Mouse (Mus musculus): Measurements from ENCODE around the gene Ash1l.

Gene Ash1l

GRCm38 (mm10) chr3:88950576-88951326, at the start of gene Ash1l, which contains the start of gene Dap3:
Gene Ash1l, plus strand, starts transcription at chr3:88950622.
Gene Dap3, minus strand, starts transcription at chr3:88951181.
- DNase-seq (ENCODE audit: low spot score) = peak; percentile 69

- no peak for DNase-seq (ENCODE audit: low spot score)
Measured at GRCm38 (mm10) chr3:88904803-88905202, 45.6 kb upstream of the Ash1l start.

DNA sequence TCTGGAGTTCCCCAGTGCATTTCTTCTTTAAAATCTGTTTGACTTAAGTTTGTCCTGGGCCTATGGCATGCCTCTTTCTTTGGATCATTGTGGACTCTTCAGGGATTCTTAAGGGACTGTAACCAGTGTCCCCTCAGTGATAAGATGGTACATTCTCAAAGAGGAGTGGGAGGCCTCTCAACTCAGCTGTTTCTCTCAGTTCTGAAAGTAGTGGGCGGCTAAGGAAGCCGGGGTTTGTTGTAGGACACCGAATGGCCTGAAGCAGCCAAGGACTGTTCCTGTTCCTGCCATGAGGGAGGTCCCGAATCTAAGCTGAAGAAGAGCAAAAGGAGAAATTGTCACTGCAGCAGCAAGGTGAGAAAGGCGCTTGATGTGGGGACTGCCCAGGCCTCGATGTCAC, 45.2 kb upstream of the Ash1l start:
- no peak for DNase-seq (ENCODE audit: low spot score)

- no peak for DNase-seq (ENCODE audit: low spot score)
Measured at GRCm38 (mm10) chr3:88905741-88906140, 44.7 kb upstream of the Ash1l start.

DNA sequence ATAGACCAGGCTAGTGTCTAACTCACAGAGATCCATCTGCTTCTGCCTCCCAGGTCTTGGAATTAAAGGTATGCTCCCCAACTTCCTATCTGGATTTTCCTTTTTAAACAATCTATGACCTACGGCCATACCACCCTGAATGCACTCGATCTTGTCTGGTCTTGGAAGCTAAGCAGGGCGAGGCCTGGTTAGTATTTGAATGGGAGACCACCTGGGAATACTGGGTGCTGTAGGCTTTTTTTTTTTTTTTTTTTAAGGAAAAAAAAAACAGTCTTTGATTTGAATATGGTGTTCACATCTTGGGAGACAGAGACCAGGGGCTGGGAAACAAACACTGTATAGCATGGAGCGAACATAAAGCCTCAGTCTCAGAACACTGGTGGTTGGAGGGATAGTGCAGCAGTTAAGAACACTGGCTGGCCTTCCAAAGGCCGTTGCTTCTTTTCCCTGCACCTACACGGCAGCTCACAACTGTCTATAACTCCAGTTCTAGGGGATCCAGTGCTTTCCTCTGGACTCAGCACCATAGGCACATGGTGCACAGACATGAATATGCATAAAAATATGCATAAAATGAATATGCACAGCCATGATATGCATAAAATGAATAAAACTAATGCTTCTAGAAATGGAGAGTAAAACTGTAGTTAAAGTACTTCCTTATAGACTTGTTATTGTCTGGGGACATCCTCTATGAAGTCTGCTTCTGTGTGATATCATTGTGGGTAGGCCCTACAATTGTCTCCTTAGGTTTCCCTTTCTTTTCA, 43.8 kb upstream of the Ash1l start:
- DNase-seq (ENCODE audit: low spot score) = no peak

DNA sequence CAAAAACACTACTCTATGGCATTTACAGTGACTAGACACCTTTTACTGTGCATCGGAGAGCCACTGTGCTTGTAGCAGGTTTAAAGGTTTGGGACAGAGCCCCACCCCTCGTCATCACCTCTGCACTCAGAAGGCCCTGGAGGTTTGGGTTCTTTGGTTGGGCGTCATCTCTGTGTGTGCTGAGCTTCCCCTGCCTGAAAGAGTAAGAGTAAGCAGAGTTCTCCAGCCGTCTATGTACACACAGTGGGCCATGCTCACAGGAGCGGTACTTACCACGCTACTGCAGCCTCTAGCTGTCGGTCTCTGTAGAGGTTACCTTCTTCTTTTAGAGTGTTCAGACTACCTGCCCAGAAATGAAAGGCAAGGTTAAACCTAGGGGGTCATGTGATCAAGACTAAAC, 37.8 kb upstream of the Ash1l start:
- DNase-seq (ENCODE audit: low spot score) = no peak

DNA sequence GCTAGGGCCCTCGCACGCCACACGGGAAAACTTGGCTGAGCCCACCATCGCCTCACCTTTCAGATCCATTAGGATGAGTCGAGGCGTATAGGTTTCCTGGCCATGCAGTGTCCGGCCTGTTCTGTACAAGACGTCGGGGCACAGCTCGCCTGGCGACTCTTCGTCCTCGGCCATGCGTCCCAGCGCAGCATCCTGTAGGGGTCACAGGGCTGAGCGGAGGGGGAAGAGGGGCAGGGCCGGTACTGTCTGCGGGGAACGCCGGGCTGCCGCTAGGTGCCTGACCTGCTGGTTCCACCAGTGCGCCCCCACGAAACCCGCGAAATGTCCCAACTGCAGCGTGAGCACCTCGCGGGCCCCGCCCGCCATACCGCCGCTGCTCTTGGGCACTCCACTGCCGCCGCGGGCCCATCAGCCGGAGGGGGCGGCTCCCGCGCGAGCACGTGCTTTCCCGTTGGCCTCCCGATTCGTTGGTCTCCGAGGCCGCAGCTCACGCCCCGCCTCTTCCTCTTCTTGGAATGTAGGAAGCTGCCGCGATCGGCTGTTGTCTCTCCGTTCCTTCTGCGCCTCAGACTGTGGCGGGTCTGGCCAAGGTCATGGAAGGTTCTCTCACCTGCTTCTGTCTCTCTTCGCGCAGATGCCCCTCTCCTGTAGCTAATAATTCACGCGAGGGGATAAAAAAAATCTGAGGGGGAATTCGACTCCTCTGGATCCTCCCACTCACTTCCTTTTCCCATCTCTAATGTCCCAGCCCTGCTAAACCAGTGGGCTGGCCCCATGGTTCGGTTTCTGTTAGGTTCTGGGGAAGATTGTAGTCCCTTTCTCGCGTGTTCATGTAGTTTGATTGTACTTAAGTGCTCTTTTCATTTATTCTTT, 36.7 kb upstream of the Ash1l start, which contains the start of gene Msto1:
Msto1 (minus strand) TSS at position 489 of the 873 bp plus-strand sequence.
- DNase-seq (ENCODE audit: low spot score) = peak; percentile 84

DNA sequence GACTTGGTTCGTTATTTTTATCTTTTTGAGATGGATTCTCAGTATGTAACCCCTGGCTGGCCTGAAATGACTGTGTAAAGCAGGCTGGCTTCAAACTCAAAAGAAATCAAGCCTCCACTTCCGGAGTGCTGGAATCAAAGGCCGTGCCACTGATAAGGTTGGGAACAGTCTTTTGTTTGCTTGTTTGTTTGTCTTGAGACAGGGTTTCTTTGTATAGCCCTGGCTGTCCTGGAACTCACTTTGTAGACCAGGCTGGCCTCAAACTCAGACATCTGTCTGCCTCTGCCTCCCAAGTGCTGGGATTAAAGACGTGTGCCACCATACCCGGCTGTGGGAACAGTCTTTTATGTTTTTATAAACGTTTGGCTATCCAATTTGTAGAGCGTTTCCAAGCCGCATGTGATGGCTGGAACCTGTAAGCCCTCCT, 36.0 kb upstream of the Ash1l start:
- DNase-seq (ENCODE audit: low spot score) = no peak

GRCm38 (mm10) chr3:88918981-88919380, 31.4 kb upstream of the Ash1l start:
- no peak for DNase-seq (ENCODE audit: low spot score)

GRCm38 (mm10) chr3:88921411-88921810, 29.0 kb upstream of the Ash1l start:
- no peak for DNase-seq (ENCODE audit: low spot score)

GRCm38 (mm10) chr3:88923989-88924591, 26.3 kb upstream of the Ash1l start:
- DNase-seq (ENCODE audit: low spot score) = no peak

DNA sequence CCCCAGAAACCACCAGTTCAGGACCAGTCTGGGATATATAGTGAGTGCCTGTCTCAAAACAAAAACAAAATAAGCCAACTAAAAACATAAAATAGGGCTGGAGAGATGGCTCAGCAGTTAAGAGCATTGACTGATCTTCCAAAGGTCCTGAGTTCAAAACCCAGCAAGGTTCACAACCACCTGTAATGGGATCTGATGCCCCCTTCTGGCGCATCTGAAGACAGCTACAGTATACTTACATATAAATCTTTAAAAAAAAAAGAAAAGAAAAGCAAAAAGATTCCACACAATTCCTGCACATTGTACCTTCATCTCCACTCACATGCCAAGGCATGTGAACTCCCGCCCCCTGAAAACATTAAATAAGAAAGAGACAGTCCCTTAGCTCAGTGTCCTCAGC, 24.8 kb upstream of the Ash1l start:
- DNase-seq (ENCODE audit: low spot score) = no peak

GRCm38 (mm10) chr3:88929501-88929900, 20.9 kb upstream of the Ash1l start:
- no peak for DNase-seq (ENCODE audit: low spot score)

DNA sequence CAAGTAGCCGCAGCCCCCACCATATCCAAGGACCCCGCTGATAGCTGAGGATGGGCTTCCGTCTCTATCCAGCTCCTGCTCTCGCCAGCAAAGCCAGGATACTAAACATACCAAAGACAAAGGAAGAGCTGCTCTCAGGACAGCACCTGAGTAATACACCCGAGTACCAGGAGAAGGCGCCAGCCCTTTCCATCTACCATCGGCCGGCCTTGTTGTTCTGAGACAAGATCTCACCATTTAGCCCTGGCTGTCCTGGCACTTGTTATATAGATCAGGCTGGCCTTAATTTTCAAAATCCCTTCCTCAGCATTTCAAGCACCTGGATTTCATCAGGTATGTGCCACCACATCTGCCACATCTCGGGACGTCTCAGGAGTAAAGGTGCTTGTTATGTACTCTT, 11.4 kb upstream of the Ash1l start:
- DNase-seq (ENCODE audit: low spot score) = no peak

GRCm38 (mm10) chr3:88939749-88940148, 10.7 kb upstream of the Ash1l start:
- DNase-seq (ENCODE audit: low spot score) = no peak

DNA sequence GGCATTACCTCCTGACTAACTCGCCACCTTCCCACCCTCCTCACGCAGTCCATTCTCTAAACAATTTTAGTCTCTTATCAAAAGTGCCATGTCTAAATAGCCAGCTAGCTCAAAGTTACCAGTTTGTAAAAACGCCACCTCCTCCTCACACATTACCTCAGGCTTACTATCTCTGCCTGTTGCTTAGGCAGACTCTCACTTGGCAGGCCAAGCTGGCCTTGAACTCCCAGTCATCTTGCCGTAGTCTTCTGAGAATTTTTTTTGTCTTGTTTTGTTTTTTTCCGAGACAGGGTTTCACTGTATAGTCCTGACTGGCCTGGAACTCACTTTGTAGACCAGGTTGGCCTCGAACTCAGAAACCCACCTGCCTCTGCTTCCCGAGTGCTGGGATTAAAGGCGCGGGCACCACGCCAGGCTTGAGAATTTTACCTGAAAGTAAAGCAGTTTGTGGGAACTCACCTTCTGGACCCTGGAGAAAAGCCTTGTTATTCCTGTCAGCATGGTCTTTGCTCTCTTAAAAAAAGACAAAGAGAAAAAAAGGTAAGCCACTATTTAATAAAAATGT, 8.0 kb upstream of the Ash1l start:
- DNase-seq (ENCODE audit: low spot score) = no peak

DNA sequence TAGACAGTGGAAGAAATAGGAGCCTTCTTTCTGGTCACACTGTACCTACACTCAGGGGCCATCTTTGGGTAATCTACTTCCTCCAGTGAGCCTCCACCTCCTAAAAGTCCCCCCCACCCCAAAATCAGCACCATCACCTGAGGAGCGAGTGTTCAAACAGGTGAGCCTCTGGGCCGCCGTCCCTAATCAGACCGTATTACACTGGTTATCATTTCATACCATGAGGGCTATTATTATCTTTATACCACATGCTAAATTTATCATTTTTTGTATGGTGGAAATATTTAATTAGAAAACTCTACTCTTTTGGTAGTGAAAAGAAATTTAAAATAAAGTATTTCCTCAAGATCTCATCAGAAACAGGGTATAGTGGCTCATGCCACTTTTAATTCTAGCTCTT, 6.3 kb upstream of the Ash1l start:
- DNase-seq (ENCODE audit: low spot score) = no peak

DNA sequence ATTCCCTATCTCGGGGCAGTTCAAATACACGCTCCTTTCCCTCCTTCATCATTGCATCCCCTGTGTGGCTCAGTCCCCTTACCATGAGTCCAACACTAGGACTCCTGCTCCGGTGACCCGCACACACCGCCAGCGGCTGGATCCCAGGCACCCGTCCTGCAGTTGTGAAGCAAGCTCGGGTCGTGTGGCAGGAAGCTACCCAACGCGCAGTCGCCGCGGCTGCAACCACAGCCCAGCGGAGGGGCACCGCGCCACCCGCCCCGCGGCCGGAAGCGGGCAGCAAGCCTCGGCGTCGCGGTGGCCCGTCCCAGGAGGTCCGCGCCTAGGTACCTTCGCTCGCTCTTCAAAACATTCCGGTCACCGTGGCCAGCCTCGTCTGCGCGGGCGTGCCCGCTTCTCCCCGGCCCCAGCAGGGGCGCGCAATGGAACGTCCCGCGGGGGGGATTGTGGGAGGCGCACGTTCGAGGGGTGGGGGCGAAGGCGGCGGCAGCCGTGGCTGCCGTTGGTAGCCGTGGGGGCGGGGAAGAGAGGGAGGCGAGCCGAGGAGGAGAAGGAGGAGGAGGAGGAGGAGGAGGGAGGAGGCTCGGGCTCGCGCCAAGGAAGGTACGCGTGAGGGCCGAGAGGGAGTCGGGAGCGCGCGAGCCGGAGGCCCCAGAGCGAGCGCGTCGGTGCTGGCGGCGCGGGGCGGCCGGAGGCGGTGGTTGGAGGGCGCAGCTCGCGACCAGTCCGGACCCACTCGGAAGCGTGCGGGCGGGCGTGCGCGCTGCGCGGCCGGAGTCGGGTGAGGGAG, 441 bp upstream of the Ash1l start:
- DNase-seq (ENCODE audit: low spot score) = peak; percentile 84

DNA sequence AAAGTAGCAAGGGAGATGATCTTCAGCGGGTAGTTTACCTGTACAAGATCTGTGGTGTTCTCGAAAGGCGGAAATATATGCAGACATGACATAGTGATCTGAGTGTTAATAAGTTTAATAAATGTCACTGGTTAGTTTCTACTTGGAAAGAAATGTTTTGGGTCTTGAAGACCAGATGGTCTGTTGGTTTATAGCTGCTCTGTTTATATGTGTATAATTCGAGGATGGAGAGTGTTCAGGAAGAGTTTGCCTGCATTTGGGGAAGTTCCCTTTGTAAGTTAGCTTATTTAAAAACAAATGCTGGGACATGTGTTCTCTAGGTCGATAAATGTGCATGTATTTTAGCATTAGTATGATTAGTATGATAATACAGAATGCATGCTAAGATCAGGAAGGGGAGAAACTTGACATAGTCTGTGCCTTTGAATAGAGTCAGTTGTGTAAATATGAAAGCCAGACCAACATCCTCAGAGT, 942 bp downstream of the Ash1l start:
- DNase-seq (ENCODE audit: low spot score) = no peak

- no peak for DNase-seq (ENCODE audit: low spot score)
Measured at GRCm38 (mm10) chr3:88953246-88953645, 2.8 kb downstream of the Ash1l start.

GRCm38 (mm10) chr3:88953736-88954135, 3.3 kb downstream of the Ash1l start:
- DNase-seq (ENCODE audit: low spot score) = no peak
